Comparison of ENCODE assay signal across 9 mouse cellular contexts in the genomic region with DNA sequence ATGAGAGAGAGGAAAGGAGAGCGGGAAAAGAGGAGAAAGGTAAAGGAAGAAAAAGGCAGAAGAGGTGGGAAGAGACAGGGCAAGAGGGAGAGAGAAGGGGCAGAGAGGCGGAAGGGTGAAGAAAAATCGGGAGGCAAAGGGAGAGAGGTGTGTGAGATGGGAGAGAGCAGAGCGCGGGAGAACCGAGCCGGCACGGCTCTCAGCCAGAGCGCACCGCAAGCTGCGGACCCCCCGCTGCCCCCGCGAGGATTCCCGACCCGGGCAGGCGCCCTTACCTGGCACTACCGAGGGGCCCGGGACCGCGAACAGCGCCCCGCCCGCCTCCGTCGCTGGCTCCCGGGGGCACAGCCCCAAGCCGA. TPM values are rescaled to one million over a fixed set of nuclear protein-coding genes. Genes with fewer than 3 reads are reported as not detected.
DNase-seq lines count a peak whose midpoint lies in the region; ATAC-seq and TF ChIP-seq lines count a peak whose summit lies in the region.
"Had no signal": no experiment of that assay in that cellular context is flagged by ENCODE, and none has a peak within 500 bp of the region (broad histone marks: within the 10 kb centered on the region; RNA-seq: fewer than 3 reads in every experiment).

Gm17606 (plus strand) TSS at position 7 of the 359 bp plus-strand sequence.

- under 1% methylated on average over 28 of the region's 28 CpGs for WGBS in lung, embryonic 14.5 days
- WGBS in embryonic facial prominence, embryonic 15.5 days: 1% methylated on average over 28 of the region's 28 CpGs
- 0% methylated on average over 15 of the region's 28 CpGs for WGBS in intestine, postnatal 0 days
- WGBS in neural tube, embryonic 14.5 days: under 1% methylated on average over 17 of the region's 28 CpGs

- H3K27me3 ChIP-seq in lung, embryonic 14.5 days (ENCODE audit: insufficient read depth, low read length): no peaks in the 10 kb centered on the region
- no peaks in the 10 kb centered on the region for H3K27me3 ChIP-seq in embryonic facial prominence, embryonic 15.5 days
- H3K27me3 ChIP-seq in intestine, postnatal 0 days (replicated peaks; ENCODE audit: control insufficient read depth, insufficient read depth, low read length): no peaks in the 10 kb centered on the region
- H3K27me3 ChIP-seq in neural tube, embryonic 14.5 days (ENCODE audit: control insufficient read depth, insufficient read depth, low read length): no peaks in the 10 kb centered on the region

- H3K4me2 ChIP-seq in lung, embryonic 14.5 days: peak within 1 kb of the TSS; percentile 100
- peak within 1 kb of the TSS; percentile 96 for H3K4me2 ChIP-seq in embryonic facial prominence, embryonic 15.5 days (replicated peaks)
- H3K4me2 ChIP-seq in intestine, postnatal 0 days (replicated peaks; ENCODE audit: low read depth): peak within 1 kb of the TSS; percentile 99
- peak within 1 kb of the TSS; percentile 88 for H3K4me2 ChIP-seq in neural tube, embryonic 14.5 days (ENCODE audit: low read depth, low read length)

- no peak for DNase-seq in lung, embryonic 14.5 days
- DNase-seq in lung, postnatal 25 days (ENCODE audit: low spot score): no peak
- no peak for DNase-seq in urinary bladder, adult 2 months (ENCODE audit: low spot score)
- DNase-seq in adrenal gland, adult 8-10 months: no peak
- DNase-seq in thymus, postnatal 10 days (ENCODE audit: low spot score in 2 of 2): no peak

- no peak for TF ChIP-seq CTCF in lung, embryonic 14.5 days (IDR thresholded peaks at IDR 0.05; ENCODE audit: low read depth)
- no peak for TF ChIP-seq CTCF in intestine, postnatal 0 days (IDR thresholded peaks at IDR 0.05; ENCODE audit: low read depth)

- ATAC-seq in lung, embryonic 14.5 days (ENCODE audit: insufficient read depth): peak; percentile 19; the same call in 1 of the 2 replicates
- ATAC-seq in embryonic facial prominence, embryonic 15.5 days (ENCODE audit: insufficient number of reproducible peaks, low FRiP score, low TSS enrichment, low read depth): no peak
- ATAC-seq in intestine, postnatal 0 days: no peak
- ATAC-seq in neural tube, embryonic 14.5 days (ENCODE audit: low read depth): no peak; the same call in 1 of the 2 replicates

- H3K4me1 ChIP-seq in lung, embryonic 14.5 days (ENCODE audit: insufficient read depth): peaks cover 5% of the 10 kb centered on the region
- H3K4me1 ChIP-seq in embryonic facial prominence, embryonic 15.5 days: peaks cover 23% of the 10 kb centered on the region
- H3K4me1 ChIP-seq in intestine, postnatal 0 days (replicated peaks; ENCODE audit: control insufficient read depth, insufficient read depth, low read length): no peaks in the 10 kb centered on the region; the same call in 1 of the 2 replicates
- peaks cover 14% of the 10 kb centered on the region for H3K4me1 ChIP-seq in neural tube, embryonic 14.5 days (ENCODE audit: control insufficient read depth, insufficient read depth, low read length)

- H3K27ac ChIP-seq in lung, embryonic 14.5 days (ENCODE audit: low read depth): peak within 1 kb of the TSS; percentile 80; the same call in 1 of the 2 replicates
- peak within 1 kb of the TSS; percentile 86 for H3K27ac ChIP-seq in embryonic facial prominence, embryonic 15.5 days (replicated peaks)
- H3K27ac ChIP-seq in intestine, postnatal 0 days (ENCODE audit: low read depth, low read length): peak within 1 kb of the TSS; percentile 50; the same call in 1 of the 2 replicates
- H3K27ac ChIP-seq in neural tube, embryonic 14.5 days (ENCODE audit: low read depth, low read length): peak within 1 kb of the TSS; percentile 76

- peaks cover 74% of the 10 kb centered on the region for H3K36me3 ChIP-seq in lung, embryonic 14.5 days (ENCODE audit: insufficient read depth)
- peaks cover 62% of the 10 kb centered on the region for H3K36me3 ChIP-seq in embryonic facial prominence, embryonic 15.5 days
- H3K36me3 ChIP-seq in intestine, postnatal 0 days (ENCODE audit: control insufficient read depth, insufficient read depth): peaks cover 39% of the 10 kb centered on the region
- peaks cover 43% of the 10 kb centered on the region for H3K36me3 ChIP-seq in neural tube, embryonic 14.5 days (ENCODE audit: control insufficient read depth, insufficient read depth, low read length)

- peak within 1 kb of the TSS; percentile 73 for H3K4me3 ChIP-seq in lung, embryonic 14.5 days (ENCODE audit: low read depth, low read length)
- peak within 1 kb of the TSS; percentile 80 for H3K4me3 ChIP-seq in embryonic facial prominence, embryonic 15.5 days (replicated peaks)
- peak within 1 kb of the TSS; percentile 68 for H3K4me3 ChIP-seq in intestine, postnatal 0 days (ENCODE audit: low read depth, low read length)
- H3K4me3 ChIP-seq in neural tube, embryonic 14.5 days (ENCODE audit: low read depth, low read length): peak within 1 kb of the TSS; percentile 68

- H3K9me3 ChIP-seq in lung, embryonic 14.5 days (ENCODE audit: low read depth, low read length): no peaks in the 10 kb centered on the region
- no peaks in the 10 kb centered on the region for H3K9me3 ChIP-seq in embryonic facial prominence, embryonic 15.5 days (replicated peaks)
- no peaks in the 10 kb centered on the region for H3K9me3 ChIP-seq in intestine, postnatal 0 days (ENCODE audit: control insufficient read depth)
- no peaks in the 10 kb centered on the region for H3K9me3 ChIP-seq in neural tube, embryonic 14.5 days (ENCODE audit: control insufficient read depth, low read length)

- peak within 1 kb of the TSS; percentile 83 for H3K9ac ChIP-seq in lung, embryonic 14.5 days
- peak within 1 kb of the TSS; percentile 72 for H3K9ac ChIP-seq in embryonic facial prominence, embryonic 15.5 days
- H3K9ac ChIP-seq in intestine, postnatal 0 days (ENCODE audit: low read depth, low read length): peak within 1 kb of the TSS; percentile 71
- H3K9ac ChIP-seq in neural tube, embryonic 14.5 days (replicated peaks; ENCODE audit: low read depth, low read length): peak within 1 kb of the TSS; percentile 82

RNA-seq across cellular contexts. Expression of gene Gm17606, which starts in this region (rescaled TPM):
- not detected in 2 replicates for polyA plus RNA-seq in lung, embryonic 14.5 days (2014; fragmentation: Nextera tagmentation; extraction: Ambion mirVana)
- not detected in 2 replicates for polyA plus RNA-seq in embryonic facial prominence, embryonic 15.5 days (2015; fragmentation: Nextera tagmentation; extraction: Ambion mirVana)
- not detected in 2 replicates for polyA plus RNA-seq in intestine, postnatal 0 days (2015; fragmentation: Nextera tagmentation; extraction: Ambion mirVana)
- polyA plus RNA-seq in neural tube, embryonic 14.5 days (2014; fragmentation: Nextera tagmentation; extraction: Ambion mirVana): not detected in 2 replicates
- not detected in 2 replicates for polyA plus RNA-seq in urinary bladder, adult 2 months (2012; rRNA removed)
- not detected for total RNA-seq in adrenal gland, adult 8-10 months (2022)
- total RNA-seq: adrenal gland, postnatal 25 days had no signal

Comparison
In these comparisons a context has a peak if more than half of its experiments do, and no peak if none do; other contexts are left out.
1. Peak in ATAC-seq, H3K4me3 ChIP-seq, H3K27ac ChIP-seq, H3K9ac ChIP-seq and H3K4me2 ChIP-seq in lung, embryonic 14.5 days; RNA of the gene not detected or under 1 TPM.